Mouse (Mus musculus) ES-E14 (cell line): ENCODE results near the gene Crhr1. TPM values are rescaled to one million over a fixed set of nuclear protein-coding genes. Genes with fewer than 3 reads are reported as not detected.

Experiments used
- DNase-seq: peaks from one replicate; pipeline ENCODE4 v3.0.0-alpha.2; 2013; ENCODE audit warnings: low read depth, low spot score
- H3K27ac ChIP-seq: 2 replicates; pipeline ENCODE4 v1.5.1; 2012; ENCODE audit warnings: low read depth, mild to moderate bottlenecking, low read length, moderate library complexity, mixed read lengths; ENCODE audit not compliant: poor library complexity, insufficient read depth, severe bottlenecking
- H3K36me3 ChIP-seq: 2 replicates; pipeline ENCODE4 v1.6.1; 2012; ENCODE audit warnings: mild to moderate bottlenecking, low read length, moderate library complexity, mixed read lengths; ENCODE audit not compliant: control insufficient read depth, poor library complexity, insufficient read depth, severe bottlenecking
- H3K4me1 ChIP-seq, 2 experiments: fragments of 150-350 bp in 1 of 2; sonication (generic) in 1 of 2; 2 replicates each; pipeline ENCODE4 v1.6.1; 2012; ENCODE audit warnings: low read length in 2 of 2, mild to moderate bottlenecking in 1 of 2, mixed read lengths in 1 of 2; ENCODE audit not compliant: control insufficient read depth in 2 of 2, insufficient read depth in 2 of 2, poor library complexity in 1 of 2
- H3K4me3 ChIP-seq, 2 experiments: fragments of 150-350 bp in 1 of 2; sonication (generic) in 1 of 2; 2 replicates each; pipeline ENCODE4 v1.5.1; 2012; ENCODE audit warnings: low read length in 2 of 2, low read depth in 1 of 2, mild to moderate bottlenecking in 1 of 2, mixed read lengths in 1 of 2; ENCODE audit not compliant: insufficient read depth in 1 of 2, poor library complexity in 1 of 2, severe bottlenecking in 1 of 2
- H3K9ac ChIP-seq: 2 replicates; pipeline ENCODE4 v1.6.1; 2012; ENCODE audit warnings: low read depth, mild to moderate bottlenecking, low read length, mixed read lengths; ENCODE audit not compliant: poor library complexity, insufficient read depth, severe bottlenecking
- H3K9me3 ChIP-seq: fragments of 150-350 bp; sonication (generic); 2 replicates; pipeline ENCODE4 v1.6.1; 2012; ENCODE audit warnings: low read depth, mild to moderate bottlenecking, low read length; ENCODE audit not compliant: control insufficient read depth, insufficient read depth
- CHD2 ChIP-seq: IDR thresholded peaks from 2 replicates; pipeline ENCODE4 v1.6.1; 2014; ENCODE audit warnings: mild to moderate bottlenecking, low read depth, low read length, inconsistent platforms
- HCFC1 ChIP-seq: IDR thresholded peaks from 2 replicates; pipeline ENCODE4 v1.6.1; 2012; ENCODE audit warnings: low read length, inconsistent platforms, borderline replicate concordance; ENCODE audit not compliant: insufficient read depth
- MAFK ChIP-seq: IDR thresholded peaks from 2 replicates; pipeline ENCODE4 v1.6.1; 2014; ENCODE audit warnings: mild to moderate bottlenecking, low read depth, low read length, inconsistent platforms; ENCODE audit not compliant: insufficient read depth
- ZC3H11A ChIP-seq: IDR thresholded peaks from 2 replicates; pipeline ENCODE4 v1.6.1; 2012; ENCODE audit warnings: low read depth, mild to moderate bottlenecking, inconsistent platforms, low read length, borderline replicate concordance
- ZNF384 ChIP-seq: IDR thresholded peaks from 2 replicates; pipeline ENCODE4 v1.6.1; 2012; ENCODE audit warnings: low read depth, low read length, inconsistent platforms
- in situ Hi-C, 2 experiments: fragments of 600-800 bp; cut with MboI; formaldehyde crosslinking; loops; one replicate each; pipeline ENCODE4 v1.15.1; 2025; ENCODE audit warnings: low sequenced_read_pairs in 2 of 2, inconsistent platforms in 1 of 2; ENCODE audit not compliant: unreplicated experiment in 2 of 2
- total RNA-seq: library from RNA; depleted of rRNA; stranded (reverse); fragments of 300-350 nt; gene quantifications from 2 replicates; pipeline ENCODE4 v1.2.3, GENCODE M21; 2012

The Crhr1 gene
- total RNA-seq, 1 experiment, result 0.09 TPM

DNA sequence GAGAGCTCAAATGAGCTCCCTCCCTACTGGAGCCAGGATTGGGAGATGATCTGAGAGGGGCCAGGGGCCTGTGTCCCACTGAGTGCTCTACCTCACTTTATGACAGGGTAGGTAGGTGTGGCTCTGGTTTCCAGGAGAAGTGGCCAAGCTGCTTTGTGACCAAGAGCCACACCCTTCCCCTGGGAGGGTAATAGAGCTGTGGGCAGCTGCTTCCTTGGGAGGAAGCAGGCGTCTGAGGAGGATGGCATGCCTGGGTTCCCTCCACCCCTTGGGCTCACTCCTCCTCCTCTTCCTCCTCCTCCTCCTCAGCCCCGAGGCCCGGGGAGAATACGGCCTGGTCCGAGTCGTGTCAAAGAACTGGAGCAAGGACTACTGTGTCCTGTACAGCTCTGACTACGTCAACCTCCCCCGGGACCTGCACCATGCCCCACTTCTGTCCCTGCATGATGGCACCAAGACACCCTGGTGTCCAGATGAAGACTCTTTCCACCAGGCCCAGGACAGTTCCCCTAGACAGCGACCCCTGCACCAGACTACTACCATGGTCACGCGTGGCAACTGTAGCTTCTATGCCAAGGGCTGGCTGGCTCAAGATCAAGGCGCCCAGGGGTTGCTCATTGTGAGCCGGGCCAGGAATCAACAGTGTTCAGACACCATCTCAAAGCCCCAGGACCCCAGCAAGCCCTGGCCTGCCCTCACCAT lies 53.6 kb downstream of the Crhr1 start, which contains the start of gene Sppl2c:
Gene Sppl2c, plus strand, starts transcription at position 193 of the 702 bp plus-strand sequence.
- Histone ChIP-seq H3K9ac (no peak within 1 kb of the TSS), H3K27ac (no peak within 1 kb of the TSS), H3K36me3 (no peaks in the 10 kb centered on the region), H3K4me3 (no peak within 1 kb of the TSS), H3K9me3 (no peaks in the 10 kb centered on the region), H3K4me1 (0 out of 4 replicates have a peak, but pooled peaks cover 0 to 2% of the 10 kb centered on the region in 2 experiments)
- no peak for DNase-seq
- in situ Hi-C loops, result no loop called here
- no peak for TF ChIP-seq HCFC1
- TF ChIP-seq MAFK, result no peak
- no peak for TF ChIP-seq CHD2
- no peak for TF ChIP-seq ZNF384
- no peak for TF ChIP-seq ZC3H11A

DNA sequence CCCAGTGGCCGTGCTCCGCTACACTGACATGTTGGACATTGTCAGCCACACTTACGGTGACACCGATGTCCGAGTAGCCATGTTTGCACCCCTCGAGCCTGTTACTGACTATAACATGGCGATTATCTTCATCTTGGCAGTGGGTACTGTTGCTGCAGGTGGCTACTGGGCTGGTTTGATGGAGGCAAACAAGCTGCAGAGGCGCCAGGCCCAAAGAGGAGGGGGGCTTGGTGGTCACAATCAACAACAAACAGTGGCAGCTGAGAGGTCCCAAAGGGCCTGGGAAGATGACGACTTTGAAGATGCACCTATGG lies 54.1 kb downstream of the Crhr1 start:
- H3K4me3 ChIP-seq, result no peak overlapping the region
- no peak for TF ChIP-seq MAFK
- TF ChIP-seq ZNF384, result no peak
- no peak for TF ChIP-seq CHD2
- no peak overlapping the region for H3K9ac ChIP-seq
- H3K9me3 ChIP-seq, result no peaks in the 10 kb centered on the region
- no peak overlapping the region for H3K27ac ChIP-seq
- H3K4me1 ChIP-seq, result 0 out of 4 replicates have a peak, but pooled peaks cover 0 to 2% of the 10 kb centered on the region in 2 experiments
- H3K36me3 ChIP-seq, result no peaks in the 10 kb centered on the region
- in situ Hi-C loops, result no loop called here
- no peak for DNase-seq

DNA sequence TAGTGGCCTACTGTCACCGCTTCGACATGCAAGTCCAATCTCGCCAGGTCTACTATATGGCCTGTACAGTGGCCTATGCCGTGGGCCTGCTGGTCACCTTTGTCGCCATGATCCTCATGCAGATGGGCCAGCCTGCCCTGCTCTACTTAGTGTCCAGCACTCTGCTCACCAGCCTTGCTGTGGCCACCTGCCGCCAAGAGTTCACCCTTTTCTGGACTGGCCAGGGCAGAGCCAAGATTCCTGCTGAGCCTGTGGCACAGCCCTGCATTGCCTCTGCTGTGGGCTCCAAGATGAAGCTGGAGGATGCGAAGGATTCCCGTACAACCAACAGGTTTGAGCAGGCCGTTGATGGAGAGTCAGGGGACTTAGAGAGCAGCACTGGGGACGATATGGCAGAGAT lies 55.1 kb downstream of the Crhr1 start:
- 0 out of 4 replicates have a peak, but pooled peaks cover 0 to 2% of the 10 kb centered on the region in 2 experiments for H3K4me1 ChIP-seq
- H3K36me3 ChIP-seq, result no peaks in the 10 kb centered on the region
- H3K9ac ChIP-seq, result no peak overlapping the region
- H3K27ac ChIP-seq, result no peak overlapping the region
- no peak for DNase-seq
- no peak for TF ChIP-seq MAFK
- no peak for TF ChIP-seq ZC3H11A
- TF ChIP-seq HCFC1, result no peak
- TF ChIP-seq ZNF384, result no peak
- TF ChIP-seq CHD2, result no peak
- in situ Hi-C loops, result no loop called here
- H3K4me3 ChIP-seq, result no peak overlapping the region
- H3K9me3 ChIP-seq, result no peaks in the 10 kb centered on the region

DNA sequence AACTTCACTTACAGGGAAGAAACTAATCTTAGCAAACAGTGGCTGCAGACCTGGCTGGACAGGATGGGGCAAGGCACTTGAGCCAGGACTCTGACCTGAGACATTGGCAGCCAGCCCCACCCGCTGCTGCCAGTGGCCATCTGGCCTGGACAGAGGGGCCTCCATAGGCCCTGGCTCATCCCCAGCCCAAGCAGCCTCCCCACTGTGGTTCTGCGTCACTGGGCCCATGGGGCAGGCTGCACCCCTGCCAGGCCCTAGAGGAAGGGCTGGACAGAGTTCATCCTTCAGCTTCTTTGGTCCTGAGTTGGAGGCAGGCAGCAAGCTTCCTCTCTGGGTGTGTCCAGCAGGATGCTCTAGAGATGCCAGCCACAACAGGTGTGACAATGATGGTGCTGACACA lies 57.4 kb downstream of the Crhr1 start:
- Histone ChIP-seq H3K4me3 (no peak overlapping the region), H3K9ac (no peak overlapping the region), H3K36me3 (no peaks in the 10 kb centered on the region), H3K4me1 (0 out of 4 replicates have a peak, but pooled peaks cover 0 to 2% of the 10 kb centered on the region in 2 experiments), H3K9me3 (no peaks in the 10 kb centered on the region), H3K27ac (no peak overlapping the region)
- in situ Hi-C loops, result loop anchor here in 1 of 2 experiments (10.0 kb wide), 2 partner anchors 195 to 425 kb away; no protein-coding TSS in a partner anchor
- TF ChIP-seq MAFK, result no peak
- no peak for TF ChIP-seq ZC3H11A
- no peak for TF ChIP-seq CHD2
- TF ChIP-seq ZNF384, result no peak
- no peak for TF ChIP-seq HCFC1
- no peak for DNase-seq
